Mouse (Mus musculus) inflammation-experienced regulatory T-cells (primary cell): ENCODE data around the gene Btbd35f4. TPM values are rescaled to one million over a fixed set of nuclear protein-coding genes. Genes with fewer than 3 reads are reported as not detected.

Experiments used
- polyA plus RNA-seq, 2 experiments: library from polyadenylated mRNA; unstranded; fragments of 100-300 nt; shearing (Covaris generic); gene quantifications; one replicate each; pipeline ENCODE4 v1.2.1; 2017

Gene Btbd35f4
- not detected for polyA plus RNA-seq

DNA sequence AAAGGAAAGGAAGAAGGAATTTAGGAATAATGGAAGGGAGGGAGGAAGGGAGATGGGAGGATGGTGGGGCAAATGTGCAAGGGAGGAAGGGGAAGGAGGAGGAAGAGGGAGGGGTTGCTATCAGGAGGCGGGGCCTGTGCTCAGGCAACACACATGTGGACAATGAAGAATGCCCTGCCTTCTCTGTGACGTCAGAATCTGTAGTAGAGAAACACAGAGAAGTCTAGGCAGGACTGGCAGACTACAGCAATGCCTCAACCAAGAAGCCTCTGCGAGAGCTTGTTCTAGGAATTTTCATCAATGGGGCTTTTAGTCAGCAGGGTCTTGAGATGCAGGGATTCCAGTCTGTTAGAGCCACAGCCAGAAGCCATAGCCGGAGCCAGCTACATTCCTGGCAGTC is at the start of gene Btbd35f4:
TSS of gene Btbd35f4 (plus strand) at position 301 of the 400 bp plus-strand sequence.

Other genes starting within 250 kb of the Btbd35f4 start
- not detected for gene Btbd35f27, start 151.6 kb downstream of the Btbd35f4 start, polyA plus RNA-seq